8 mouse cellular contexts compared by ENCODE assay signal in the genomic region with DNA sequence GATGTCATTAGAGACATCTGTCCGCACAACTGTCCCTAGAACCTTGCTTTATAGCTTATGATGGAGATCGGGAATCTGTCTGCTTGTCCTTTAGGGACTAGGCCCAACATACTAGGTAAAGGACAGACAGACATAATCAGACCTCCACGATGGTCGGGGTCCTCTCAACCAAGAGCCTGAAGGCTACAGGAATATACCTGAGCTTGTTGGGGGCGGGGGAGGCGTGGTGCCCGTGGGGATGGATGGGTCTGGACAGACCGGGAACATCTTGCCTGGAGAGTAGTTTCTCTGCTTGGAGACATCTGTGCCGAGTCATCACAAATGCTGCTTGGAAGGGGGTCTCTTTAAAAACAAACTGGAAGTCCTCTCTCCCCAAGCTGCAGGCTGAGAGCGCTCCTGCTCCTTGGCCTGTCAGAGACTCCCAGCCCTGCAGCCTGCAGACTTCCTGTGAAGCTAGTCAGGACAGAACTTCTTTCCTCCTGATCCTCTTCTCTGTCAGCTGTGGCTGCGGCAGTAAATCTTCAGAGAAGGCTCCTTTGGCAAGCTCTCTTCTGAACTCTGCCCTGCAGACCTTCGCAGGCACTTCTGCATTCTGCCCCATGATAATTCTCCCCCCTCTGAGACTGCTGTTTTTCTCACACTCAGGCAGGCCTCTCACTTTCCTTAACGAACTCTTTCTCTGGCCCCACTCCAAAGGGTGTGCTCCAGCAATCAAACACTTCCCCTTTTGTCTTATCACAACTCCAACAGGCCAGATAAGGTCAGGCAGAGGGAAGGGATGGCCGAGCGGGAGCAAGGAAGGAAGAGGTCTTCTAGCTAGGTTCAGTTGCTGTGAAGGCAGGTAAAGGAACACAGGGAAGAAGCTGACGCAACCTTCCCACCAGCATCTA.
DNase-seq lines count a peak whose midpoint lies in the region; ATAC-seq and TF ChIP-seq lines count a peak whose summit lies in the region.

No protein-coding gene starts in this region.

- no peaks in the 10 kb centered on the region for H3K9me3 ChIP-seq in heart, postnatal 0 days (replicated peaks; ENCODE audit: control insufficient read depth, low read length)
- no peaks in the 10 kb centered on the region for H3K9me3 ChIP-seq in limb, embryonic 15.5 days

- H3K27me3 ChIP-seq in heart, postnatal 0 days (ENCODE audit: control insufficient read depth, insufficient read depth, low read length) = no peaks in the 10 kb centered on the region
- no peaks in the 10 kb centered on the region for H3K27me3 ChIP-seq in limb, embryonic 15.5 days

- WGBS in heart, postnatal 0 days = 30% methylated on average over 16 of the region's 16 CpGs
- WGBS in limb, embryonic 15.5 days = 42% methylated on average over 16 of the region's 16 CpGs

- no peak for TF ChIP-seq CTCF in left cerebral cortex, adult 2 months (IDR thresholded peaks at IDR 0.05)
- TF ChIP-seq CTCF in heart, postnatal 0 days (IDR thresholded peaks at IDR 0.05; ENCODE audit: low read depth) = no peak

- TF ChIP-seq EP300 in heart, postnatal 0 days (IDR thresholded peaks at IDR 0.05; ENCODE audit: low read depth) = no peak

- peak overlapping the region; percentile 55 for H3K4me2 ChIP-seq in heart, postnatal 0 days (ENCODE audit: low read depth, low read length)
- no peak overlapping the region for H3K4me2 ChIP-seq in limb, embryonic 15.5 days

- peak; percentile 91 for ATAC-seq in common myeloid progenitor, adult 5-6 weeks (replicated peaks; ENCODE audit: low read depth, poor library complexity, severe bottlenecking)
- peak; percentile 78 for ATAC-seq in heart, postnatal 0 days (ENCODE audit: insufficient read depth, low read depth)
- 0 out of 2 replicates have a peak, but pooled peaks have one; percentile 67 for ATAC-seq in limb, embryonic 15.5 days (ENCODE audit: insufficient number of reproducible peaks, low FRiP score, low TSS enrichment, low read depth)
- peak; percentile 81 for ATAC-seq in monocyte, adult 5-6 weeks (replicated peaks; ENCODE audit: insufficient number of reproducible peaks, low FRiP score, low TSS enrichment, poor library complexity, severe bottlenecking)
- ATAC-seq in erythroblast, adult 5-6 weeks (replicated peaks; ENCODE audit: low FRiP score, poor library complexity, severe bottlenecking) = no peak

- no peaks in the 10 kb centered on the region for H3K36me3 ChIP-seq in heart, postnatal 0 days (replicated peaks; ENCODE audit: control insufficient read depth, insufficient read depth, low read length)
- H3K36me3 ChIP-seq in limb, embryonic 15.5 days = no peaks in the 10 kb centered on the region

- H3K9ac ChIP-seq in heart, postnatal 0 days (replicated peaks; ENCODE audit: low read depth, low read length) = peak overlapping the region; percentile 42; the same call in 1 of the 2 replicates
- H3K9ac ChIP-seq in limb, embryonic 15.5 days = no peak overlapping the region

- H3K27ac ChIP-seq in left cerebral cortex, adult 2 months = no peak overlapping the region
- H3K27ac ChIP-seq in heart, postnatal 0 days (ENCODE audit: low read depth) = peak overlapping the region; percentile 81
- H3K27ac ChIP-seq in limb, embryonic 15.5 days = peak overlapping the region; percentile 59

- H3K4me3 ChIP-seq in left cerebral cortex, adult 2 months = no peak overlapping the region
- peak overlapping the region; percentile 9; the same call in 1 of the 2 replicates for H3K4me3 ChIP-seq in heart, postnatal 0 days (ENCODE audit: low read depth, low read length)
- no peak overlapping the region for H3K4me3 ChIP-seq in limb, embryonic 15.5 days

- peak; percentile 1 to 2 for DNase-seq in left cerebral cortex, postnatal 25 days (ENCODE audit: low spot score in 2 of 2)
- DNase-seq in left cerebral cortex, adult 2 months (ENCODE audit: extremely low spot score in 1 of 2, low spot score in 2 of 2) = no peak
- DNase-seq in heart, postnatal 0 days (ENCODE audit: low spot score) = peak; percentile 73
- no peak for DNase-seq in thymus, postnatal 0 days (ENCODE audit: low spot score)

- intact Hi-C loops in left cerebral cortex, postnatal 25 days (cut with DNase I) = no loop called here
- intact Hi-C loops in left cerebral cortex, adult 2 months (cut with DNase I) = no loop called here

- H3K4me1 ChIP-seq in heart, postnatal 0 days (ENCODE audit: control insufficient read depth, insufficient read depth) = peaks cover 14% of the 10 kb centered on the region
- peaks cover 12% of the 10 kb centered on the region for H3K4me1 ChIP-seq in limb, embryonic 15.5 days

Comparison
In these comparisons a context has a peak if more than half of its experiments do, and no peak if none do; other contexts are left out.
1. DNase-seq: peak in left cerebral cortex, postnatal 25 days (2 of 2) and heart, postnatal 0 days (single experiment); none in left cerebral cortex, adult 2 months (0 of 2) and thymus, postnatal 0 days (single experiment).